Mouse (Mus musculus) limb, embryonic 11.5 days (tissue): Measurements from ENCODE around the gene Npas3. TPM values are rescaled to one million over a fixed set of nuclear protein-coding genes. Genes with fewer than 3 reads are reported as not detected.
A peak's percentile ranks its signal among the peaks of the same experiment; 100 is the strongest.

ENCODE experiments used
- ATAC-seq: fragments of 200-750 bp; cut with Nextera tagmentation; 2 replicates; pipeline ENCODE4 v1.8.0; 2017; ENCODE audit warnings: low read depth; ENCODE audit not compliant: insufficient number of reproducible peaks, low FRiP score, low TSS enrichment
- DNase-seq: peaks from one replicate; pipeline ENCODE4 v3.0.0-alpha.2; 2015; ENCODE audit warnings: low spot score
- H3K27ac ChIP-seq: fragments of 300-500 bp; sonication (generic); replicated peaks from 2 replicates; pipeline ENCODE4 v1.5.1; 2014; ENCODE audit warnings: low read depth, mild to moderate bottlenecking, low read length
- H3K27me3 ChIP-seq: fragments of 300-500 bp; sonication (generic); 2 replicates; pipeline ENCODE4 v1.6.1; 2014; ENCODE audit warnings: mild to moderate bottlenecking, low read length, mixed read lengths; ENCODE audit not compliant: control insufficient read depth, insufficient read depth
- H3K36me3 ChIP-seq: fragments of 300-500 bp; sonication (generic); 2 replicates; pipeline ENCODE4 v1.6.1; 2014; ENCODE audit warnings: mild to moderate bottlenecking, low read length, moderate library complexity, mixed read lengths; ENCODE audit not compliant: control insufficient read depth, insufficient read depth
- H3K4me1 ChIP-seq: fragments of 300-500 bp; sonication (generic); 2 replicates; pipeline ENCODE4 v1.6.1; 2014; ENCODE audit warnings: low read length, mixed read lengths; ENCODE audit not compliant: control insufficient read depth, insufficient read depth
- H3K4me2 ChIP-seq: fragments of 300-500 bp; sonication (generic); 2 replicates; pipeline ENCODE4 v1.6.1; 2014; ENCODE audit warnings: low read depth, mild to moderate bottlenecking, moderate library complexity; ENCODE audit not compliant: severe bottlenecking
- H3K4me3 ChIP-seq: fragments of 300-500 bp; sonication (generic); 2 replicates; pipeline ENCODE4 v1.5.1; 2014; ENCODE audit warnings: low read depth, low read length
- H3K9ac ChIP-seq: fragments of 300-500 bp; sonication (generic); 2 replicates; pipeline ENCODE4 v1.6.1; 2014; ENCODE audit warnings: mild to moderate bottlenecking, low read length
- H3K9me3 ChIP-seq: fragments of 300-500 bp; sonication (generic); 2 replicates; pipeline ENCODE4 v1.6.1; 2016; ENCODE audit warnings: low read length; ENCODE audit not compliant: control insufficient read depth
- WGBS: fragments of 180-500 bp; shearing (Covaris S2); extraction: QIAGEN DNeasy Blood & Tissue Kit; methylation state at CpG from one replicate; pipeline ENCODE4 v1.1.7; 2014; 5-methylcytosine and 5-hydroxymethylcytosine counted together
- polyA plus RNA-seq: library from polyadenylated mRNA; unstranded; fragments of >200 nt; fragmentation: Nextera tagmentation; extraction: Ambion mirVana; gene quantifications from 2 replicates; pipeline ENCODE4 v1.2.1, GENCODE M21; 2014

Npas3 gene
- polyA plus RNA-seq, 1 experiment from 2014 or later: 2.3 TPM

DNA sequence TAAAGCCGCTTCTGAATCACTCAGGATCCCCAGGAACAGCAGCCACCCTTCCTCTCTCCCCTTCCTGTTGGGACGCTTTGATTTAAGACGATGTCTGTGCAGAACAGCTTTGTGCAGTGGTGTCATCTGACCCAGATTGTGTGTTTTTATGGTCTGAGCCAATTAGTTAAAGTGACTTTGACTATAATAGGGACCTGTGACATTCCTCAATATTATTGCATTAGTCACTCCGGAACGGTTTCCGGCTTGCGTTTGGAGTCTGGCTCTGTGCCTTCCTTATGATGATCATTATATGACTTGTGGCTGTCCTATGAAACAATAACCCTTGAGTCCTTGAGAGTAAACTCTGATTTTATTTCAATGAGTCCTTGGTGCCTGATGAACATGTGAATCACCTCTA is 735.5 kb downstream of the Npas3 start:
- Histone ChIP-seq H3K4me1 (no peaks in the 10 kb centered on the region), H3K27me3 (no peaks in the 10 kb centered on the region), H3K9me3 (no peaks in the 10 kb centered on the region), H3K4me2 (no peak overlapping the region), H3K4me3 (no peak overlapping the region), H3K9ac (no peak overlapping the region), H3K36me3 (no peaks in the 10 kb centered on the region), H3K27ac (no peak overlapping the region)
- 42% methylated on average over 7 of the region's 7 CpGs for WGBS
- no peak for DNase-seq
- no peak for ATAC-seq

- Histone ChIP-seq H3K4me1 (no peaks in the 10 kb centered on the region), H3K9ac (no peak overlapping the region), H3K36me3 (no peaks in the 10 kb centered on the region), H3K27ac (no peak overlapping the region), H3K4me2 (no peak overlapping the region), H3K4me3 (no peak overlapping the region), H3K27me3 (no peaks in the 10 kb centered on the region), H3K9me3 (no peaks in the 10 kb centered on the region)
- DNase-seq (no peak), ATAC-seq (no peak)
- WGBS: 84% methylated on average over 14 of the region's 14 CpGs
Observed at GRCm38 (mm10) chr12:53985851-53986842, 737.7 kb downstream of the Npas3 start.

- 97% methylated on average over 6 of the region's 6 CpGs for WGBS
- ATAC-seq (no peak), DNase-seq (no peak)
- Histone ChIP-seq H3K4me1 (0 out of 2 replicates have a peak, but pooled peaks cover 2% of the 10 kb centered on the region), H3K27me3 (no peaks in the 10 kb centered on the region), H3K4me3 (no peak overlapping the region), H3K4me2 (no peak overlapping the region), H3K9ac (no peak overlapping the region), H3K9me3 (no peaks in the 10 kb centered on the region), H3K36me3 (no peaks in the 10 kb centered on the region), H3K27ac (no peak overlapping the region)
Observed at GRCm38 (mm10) chr12:53992411-53992810, 743.9 kb downstream of the Npas3 start.

GRCm38 (mm10) chr12:53995710-53996109 is 747.2 kb downstream of the Npas3 start:
- 81% methylated on average over 5 of the region's 5 CpGs for WGBS
- ATAC-seq (no peak), DNase-seq (no peak)

GRCm38 (mm10) chr12:53997141-53997540 is 748.7 kb downstream of the Npas3 start:
- Histone ChIP-seq H3K27ac (no peak overlapping the region), H3K9ac (no peak overlapping the region), H3K9me3 (no peaks in the 10 kb centered on the region), H3K27me3 (no peaks in the 10 kb centered on the region), H3K36me3 (no peaks in the 10 kb centered on the region), H3K4me2 (no peak overlapping the region), H3K4me3 (no peak overlapping the region), H3K4me1 (0 out of 2 replicates have a peak, but pooled peaks cover 2% of the 10 kb centered on the region)
- DNase-seq (no peak), ATAC-seq (no peak)
- 94% methylated on average over 3 of the region's 3 CpGs for WGBS

More at GRCm38 (mm10) chr12:53995710-53996109, 747.2 kb downstream of the Npas3 start:
- H3K4me1 ChIP-seq: 0 out of 2 replicates have a peak, but pooled peaks cover 2% of the 10 kb centered on the region
- no peaks in the 10 kb centered on the region for H3K27me3 ChIP-seq
- no peak overlapping the region for H3K27ac ChIP-seq
- no peaks in the 10 kb centered on the region for H3K36me3 ChIP-seq
- H3K9me3 ChIP-seq: no peaks in the 10 kb centered on the region
- H3K9ac ChIP-seq: no peak overlapping the region
- H3K4me3 ChIP-seq: no peak overlapping the region
- no peak overlapping the region for H3K4me2 ChIP-seq

DNA sequence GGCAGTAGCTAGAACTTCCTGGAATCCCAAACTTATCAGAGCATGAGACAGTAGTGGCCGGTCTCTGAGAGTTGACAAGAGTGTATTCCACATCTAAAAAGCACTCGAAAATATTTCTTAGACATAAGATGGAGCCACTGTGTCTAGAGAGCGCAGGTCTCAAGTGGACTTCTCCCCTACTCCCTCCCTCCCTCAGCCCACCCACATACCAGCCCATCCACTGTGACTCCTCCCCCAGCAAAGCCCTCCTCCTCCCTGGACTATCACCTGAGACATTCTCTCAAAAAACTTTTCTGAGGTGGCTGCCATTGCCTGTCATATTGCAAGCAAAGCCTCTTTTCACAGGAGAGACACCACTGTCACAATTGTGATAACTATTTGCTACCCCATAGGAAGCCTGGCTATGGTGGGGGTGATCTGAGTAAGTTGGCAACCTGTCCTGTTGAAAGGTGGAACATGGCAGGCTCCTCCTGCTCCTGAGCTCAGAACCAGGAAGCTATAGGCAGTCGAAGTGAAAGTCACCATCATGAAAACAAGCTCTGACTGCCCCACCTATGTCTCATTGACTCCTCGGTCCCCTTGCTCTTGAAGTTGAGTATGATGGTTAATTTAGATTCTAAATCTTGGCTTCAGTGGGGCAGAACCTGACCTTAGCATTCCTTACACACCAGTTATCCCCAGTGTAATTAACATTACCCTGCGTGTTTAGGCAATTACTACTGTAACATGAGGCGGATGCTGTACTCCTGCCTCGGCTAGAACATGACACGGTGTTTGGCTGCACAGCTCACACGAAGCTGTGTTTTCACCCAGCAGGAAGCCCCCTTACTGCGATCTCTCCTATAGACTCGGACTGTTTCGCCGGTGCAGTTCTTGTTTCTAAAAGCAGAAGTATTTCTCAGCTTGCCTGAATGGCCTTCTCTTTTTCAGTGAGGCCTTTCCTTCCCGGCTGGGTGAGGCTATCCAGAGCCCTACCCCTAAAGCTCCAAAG is 751.5 kb downstream of the Npas3 start:
- Histone ChIP-seq H3K9ac (no peak overlapping the region), H3K9me3 (no peaks in the 10 kb centered on the region), H3K4me3 (no peak overlapping the region), H3K36me3 (no peaks in the 10 kb centered on the region), H3K27ac (no peak overlapping the region), H3K4me1 (0 out of 2 replicates have a peak, but pooled peaks cover 2% of the 10 kb centered on the region), H3K4me2 (no peak overlapping the region), H3K27me3 (no peaks in the 10 kb centered on the region)
- WGBS: 56% methylated on average over 15 of the region's 15 CpGs
- DNase-seq (peak; percentile 26), ATAC-seq (no peak)

DNA sequence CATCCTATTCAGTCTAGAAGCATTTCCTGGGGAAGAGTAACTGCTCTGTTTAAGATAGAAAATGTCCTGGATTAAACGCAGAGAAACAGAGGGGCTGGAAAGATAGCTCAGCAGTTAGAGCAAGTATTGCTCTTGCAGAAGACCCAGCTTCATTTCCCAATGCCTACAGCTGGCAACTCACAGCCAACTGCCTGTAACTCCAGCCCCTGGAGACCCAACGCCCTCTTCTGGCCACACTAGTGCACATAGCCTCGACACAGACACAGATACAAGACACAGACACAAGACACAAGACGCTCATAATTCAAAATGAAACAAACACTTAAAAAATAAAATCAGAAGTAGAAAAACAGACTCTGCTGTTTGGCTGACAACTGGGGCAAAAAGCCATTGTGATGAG is 754.0 kb downstream of the Npas3 start:
- Histone ChIP-seq H3K36me3 (no peaks in the 10 kb centered on the region), H3K4me2 (no peak overlapping the region), H3K9ac (no peak overlapping the region), H3K4me3 (no peak overlapping the region), H3K27ac (no peak overlapping the region), H3K4me1 (no peaks in the 10 kb centered on the region), H3K27me3 (no peaks in the 10 kb centered on the region), H3K9me3 (no peaks in the 10 kb centered on the region)
- DNase-seq: no peak
- ATAC-seq: no peak
- WGBS: 79% methylated on average over 4 of the region's 4 CpGs

GRCm38 (mm10) chr12:54004606-54005005 is 756.1 kb downstream of the Npas3 start:
- H3K36me3 ChIP-seq: no peaks in the 10 kb centered on the region
- no peaks in the 10 kb centered on the region for H3K4me1 ChIP-seq
- ATAC-seq: no peak
- no peaks in the 10 kb centered on the region for H3K27me3 ChIP-seq
- H3K9ac ChIP-seq: no peak overlapping the region
- 49% methylated on average over 8 of the region's 8 CpGs for WGBS
- DNase-seq: no peak
- no peak overlapping the region for H3K4me2 ChIP-seq
- no peak overlapping the region for H3K4me3 ChIP-seq
- no peaks in the 10 kb centered on the region for H3K9me3 ChIP-seq
- H3K27ac ChIP-seq: no peak overlapping the region
